Mouse (Mus musculus): ENCODE measurements at regions not wholly inside any gene's neighbourhood (a gene's known extent, or its start where the extent isn't known, plus 50 kb on each side); places are given as distances from the start of the nearest gene placed in this dataset.

DNA sequence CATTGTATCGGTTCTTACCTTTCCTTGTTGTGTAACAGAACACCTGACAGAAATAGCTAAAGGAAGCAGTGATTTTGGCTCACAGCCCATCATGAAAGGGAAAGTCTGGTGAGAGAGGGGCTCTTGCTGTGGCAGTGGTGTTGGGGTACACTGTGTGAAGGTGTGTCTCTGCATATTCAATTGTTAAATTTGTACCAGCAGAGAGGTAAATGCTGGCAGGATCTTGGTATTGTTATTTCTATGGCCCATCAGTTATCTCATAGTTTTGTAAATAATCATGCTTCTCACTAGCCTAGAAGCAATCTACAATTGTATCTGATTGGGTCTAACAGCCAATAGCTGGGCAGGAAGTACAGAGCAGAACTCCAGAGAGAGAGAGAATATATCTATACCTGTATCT is 95.7 kb downstream of the Mfap3l start:
- Histone ChIP-seq H3K36me3 (ENCODE audit: control insufficient read depth, insufficient read depth, low read length) (no peaks in the 10 kb centered on the region), H3K4me3 (ENCODE audit: low read depth, low read length) (no peak overlapping the region), H3K9me3 (ENCODE audit: control insufficient read depth, low read length) (no peaks in the 10 kb centered on the region), H3K27me3 (replicated peaks; ENCODE audit: control insufficient read depth, insufficient read depth, low read length) (no peaks in the 10 kb centered on the region), H3K4me2 (ENCODE audit: low read depth, low read length) (no peak overlapping the region), H3K4me1 (ENCODE audit: control insufficient read depth, insufficient read depth, low read length) (no peaks in the 10 kb centered on the region), H3K27ac (replicated peaks; ENCODE audit: low read depth, low read length) (no peak overlapping the region), H3K9ac (ENCODE audit: low read depth, low read length) (no peak overlapping the region)
- ATAC-seq (ENCODE audit: low read depth) (no peak), DNase-seq (ENCODE audit: low spot score) (no peak)
- WGBS: 90% methylated on average over 1 of the region's 1 CpGs

DNA sequence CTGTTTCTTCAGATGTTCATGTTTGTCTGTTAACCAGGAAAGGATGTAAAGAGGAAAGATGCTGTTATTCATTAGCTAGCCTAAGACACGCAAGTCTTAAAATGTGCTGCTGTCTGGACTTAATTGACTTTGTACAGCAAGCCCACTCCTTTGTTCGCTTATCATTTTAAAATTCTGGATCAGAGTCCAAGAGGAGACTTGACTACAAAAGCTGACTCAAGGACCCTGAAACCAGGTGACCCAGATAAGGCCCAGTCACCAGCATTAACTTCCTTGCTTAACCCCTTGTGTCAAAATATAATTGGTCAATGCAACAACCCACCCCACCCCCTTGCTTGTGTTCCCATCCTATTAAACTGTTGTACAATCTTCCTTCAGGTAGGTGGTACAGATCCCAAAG is 99.9 kb downstream of the Mfap3l start:
- Histone ChIP-seq H3K9ac (ENCODE audit: low read depth, low read length) (no peak overlapping the region), H3K4me2 (ENCODE audit: low read depth, low read length) (no peak overlapping the region), H3K4me1 (ENCODE audit: control insufficient read depth, insufficient read depth, low read length) (no peaks in the 10 kb centered on the region), H3K9me3 (ENCODE audit: control insufficient read depth, low read length) (no peaks in the 10 kb centered on the region), H3K27ac (replicated peaks; ENCODE audit: low read depth, low read length) (no peak overlapping the region), H3K27me3 (replicated peaks; ENCODE audit: control insufficient read depth, insufficient read depth, low read length) (no peaks in the 10 kb centered on the region), H3K36me3 (ENCODE audit: control insufficient read depth, insufficient read depth, low read length) (no peaks in the 10 kb centered on the region), H3K4me3 (ENCODE audit: low read depth, low read length) (no peak overlapping the region)
- 73% methylated on average over 2 of the region's 2 CpGs for WGBS
- no peak for DNase-seq (ENCODE audit: low spot score)
- ATAC-seq (ENCODE audit: low read depth): no peak

DNA sequence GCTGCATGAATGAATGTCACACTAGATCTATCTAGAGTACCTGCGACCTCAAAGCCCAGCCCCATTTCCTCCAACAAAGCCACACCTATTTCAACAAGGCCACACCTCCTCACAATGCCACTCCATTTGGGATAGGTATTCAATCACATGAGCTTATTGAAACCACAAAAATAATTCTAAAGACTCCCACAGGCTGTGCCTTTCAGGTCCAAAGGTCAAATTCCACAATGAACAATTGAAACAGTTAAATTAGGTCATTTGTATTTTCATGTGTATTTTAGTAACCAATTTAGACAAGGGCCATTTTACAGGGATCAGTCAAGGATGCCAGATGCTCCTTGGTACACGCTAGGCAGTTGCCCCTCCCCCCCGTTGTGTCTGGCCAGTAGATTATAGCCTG is 103.3 kb downstream of the Mfap3l start:
- DNase-seq (ENCODE audit: low spot score): no peak
- WGBS: 72% methylated on average over 3 of the region's 3 CpGs
- H3K36me3 ChIP-seq (ENCODE audit: control insufficient read depth, insufficient read depth, low read length): no peaks in the 10 kb centered on the region

DNA sequence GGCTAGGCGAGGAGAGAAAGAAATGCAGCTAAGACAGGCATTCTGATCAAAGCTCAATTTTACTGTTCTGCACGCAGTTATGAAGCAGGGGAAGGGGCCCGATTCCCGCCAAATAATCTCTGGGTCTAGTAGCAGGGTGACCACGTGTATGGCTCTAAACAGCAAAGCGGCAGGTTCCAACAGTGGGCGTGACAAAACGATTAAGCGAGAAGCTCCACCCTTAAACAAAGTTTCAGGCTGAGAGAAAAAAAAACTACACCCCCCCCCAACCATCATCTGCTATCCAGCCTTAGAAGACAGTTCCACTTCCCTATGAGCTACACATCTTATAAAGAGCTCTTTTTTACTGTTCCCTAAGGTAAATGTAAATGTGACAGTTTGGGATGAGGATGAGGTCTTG is 103.8 kb downstream of the Mfap3l start:
- Histone ChIP-seq H3K36me3 (ENCODE audit: control insufficient read depth, insufficient read depth, low read length) (no peaks in the 10 kb centered on the region), H3K27me3 (replicated peaks; ENCODE audit: control insufficient read depth, insufficient read depth, low read length) (no peaks in the 10 kb centered on the region), H3K9me3 (ENCODE audit: control insufficient read depth, low read length) (no peaks in the 10 kb centered on the region), H3K27ac (replicated peaks; ENCODE audit: low read depth, low read length) (no peak overlapping the region), H3K9ac (ENCODE audit: low read depth, low read length) (no peak overlapping the region), H3K4me3 (ENCODE audit: low read depth, low read length) (no peak overlapping the region), H3K4me1 (ENCODE audit: control insufficient read depth, insufficient read depth, low read length) (no peaks in the 10 kb centered on the region), H3K4me2 (ENCODE audit: low read depth, low read length) (no peak overlapping the region)
- 82% methylated on average over 9 of the region's 9 CpGs for WGBS
- no peak for ATAC-seq (ENCODE audit: low read depth)
- no peak for DNase-seq (ENCODE audit: low spot score)

More for the DNA sequence above, 103.3 kb downstream of the Mfap3l start:
- Histone ChIP-seq H3K9ac (ENCODE audit: low read depth, low read length) (no peak overlapping the region), H3K4me3 (ENCODE audit: low read depth, low read length) (no peak overlapping the region), H3K4me2 (ENCODE audit: low read depth, low read length) (no peak overlapping the region), H3K27ac (replicated peaks; ENCODE audit: low read depth, low read length) (no peak overlapping the region), H3K27me3 (replicated peaks; ENCODE audit: control insufficient read depth, insufficient read depth, low read length) (no peaks in the 10 kb centered on the region), H3K4me1 (ENCODE audit: control insufficient read depth, insufficient read depth, low read length) (no peaks in the 10 kb centered on the region), H3K9me3 (ENCODE audit: control insufficient read depth, low read length) (no peaks in the 10 kb centered on the region)
- no peak for ATAC-seq (ENCODE audit: low read depth)

DNA sequence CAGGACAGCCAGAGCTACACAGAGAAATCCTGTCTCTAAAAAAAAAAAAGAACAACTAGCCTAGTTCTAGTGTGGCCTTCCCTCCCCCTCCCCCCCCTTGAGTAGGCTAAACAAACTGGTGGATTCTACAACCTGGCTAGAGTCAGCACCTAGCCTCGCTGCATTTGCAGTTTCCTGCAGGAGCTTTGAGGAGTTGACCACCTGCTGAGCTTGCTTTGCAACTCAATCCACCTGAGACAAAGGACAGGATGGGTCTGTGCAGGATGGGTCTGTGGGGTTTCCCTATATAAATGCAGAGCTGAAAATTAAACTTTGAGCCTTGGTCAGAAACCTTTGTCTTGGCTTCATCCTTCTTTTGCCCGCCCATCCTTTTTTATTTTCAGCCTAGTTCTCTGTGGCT is 104.3 kb downstream of the Mfap3l start:
- 63% methylated on average over 2 of the region's 2 CpGs for WGBS
- Histone ChIP-seq H3K4me3 (ENCODE audit: low read depth, low read length) (no peak overlapping the region), H3K9ac (ENCODE audit: low read depth, low read length) (no peak overlapping the region), H3K9me3 (ENCODE audit: control insufficient read depth, low read length) (no peaks in the 10 kb centered on the region), H3K4me2 (ENCODE audit: low read depth, low read length) (no peak overlapping the region), H3K27ac (replicated peaks; ENCODE audit: low read depth, low read length) (no peak overlapping the region), H3K4me1 (ENCODE audit: control insufficient read depth, insufficient read depth, low read length) (no peaks in the 10 kb centered on the region), H3K27me3 (replicated peaks; ENCODE audit: control insufficient read depth, insufficient read depth, low read length) (no peaks in the 10 kb centered on the region), H3K36me3 (ENCODE audit: control insufficient read depth, insufficient read depth, low read length) (no peaks in the 10 kb centered on the region)
- DNase-seq (ENCODE audit: low spot score) (no peak), ATAC-seq (ENCODE audit: low read depth) (no peak)

DNA sequence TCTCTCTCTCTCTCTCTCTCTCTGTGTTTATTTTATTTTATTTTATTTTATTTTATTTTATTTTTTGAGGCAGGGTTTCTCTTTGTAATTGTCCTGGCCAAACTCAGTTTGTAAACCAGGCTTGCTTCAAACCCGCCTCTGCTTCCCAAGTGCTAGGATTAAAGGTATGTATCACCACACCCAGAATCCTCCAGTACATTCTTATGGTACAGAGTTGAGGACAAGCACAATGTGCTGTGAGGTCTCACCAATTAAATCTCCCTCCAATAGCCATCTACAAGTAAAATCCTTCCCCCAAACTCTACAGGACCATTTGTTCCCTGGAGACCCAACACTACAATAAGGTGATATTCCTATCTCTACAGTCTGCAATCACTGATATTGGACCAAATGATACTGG is 105.0 kb downstream of the Mfap3l start:
- Histone ChIP-seq H3K4me1 (ENCODE audit: control insufficient read depth, insufficient read depth, low read length) (no peaks in the 10 kb centered on the region), H3K9ac (ENCODE audit: low read depth, low read length) (no peak overlapping the region), H3K9me3 (ENCODE audit: control insufficient read depth, low read length) (no peaks in the 10 kb centered on the region), H3K27me3 (replicated peaks; ENCODE audit: control insufficient read depth, insufficient read depth, low read length) (no peaks in the 10 kb centered on the region), H3K36me3 (ENCODE audit: control insufficient read depth, insufficient read depth, low read length) (no peaks in the 10 kb centered on the region), H3K4me3 (ENCODE audit: low read depth, low read length) (no peak overlapping the region), H3K27ac (replicated peaks; ENCODE audit: low read depth, low read length) (no peak overlapping the region), H3K4me2 (ENCODE audit: low read depth, low read length) (no peak overlapping the region)
- WGBS: 100% methylated on average over 1 of the region's 1 CpGs
- DNase-seq (ENCODE audit: low spot score) (no peak), ATAC-seq (ENCODE audit: low read depth) (no peak)

DNA sequence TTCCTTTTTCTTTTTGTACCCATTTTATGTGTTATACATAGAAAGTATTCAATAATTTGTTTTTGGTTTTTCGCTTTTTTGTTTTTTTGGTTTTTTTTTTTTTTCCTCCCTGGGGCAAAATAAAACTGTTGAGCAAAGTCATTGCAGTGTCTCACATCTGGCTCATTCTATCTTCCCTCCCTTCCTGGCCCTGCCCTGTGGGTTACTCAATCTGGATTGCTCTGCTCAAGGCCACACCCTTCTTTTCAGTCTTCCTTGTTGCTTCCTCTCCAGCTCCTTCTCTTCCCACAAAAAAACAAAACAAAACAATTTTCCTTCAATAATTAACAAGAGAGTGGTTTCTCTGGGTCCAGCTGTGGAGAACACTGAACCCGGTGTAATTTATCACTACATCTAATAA is 113.2 kb downstream of the Mfap3l start:
- H3K4me1 ChIP-seq (ENCODE audit: control insufficient read depth, insufficient read depth, low read length): no peaks in the 10 kb centered on the region
- no peak overlapping the region for H3K27ac ChIP-seq (replicated peaks; ENCODE audit: low read depth, low read length)
- no peak overlapping the region for H3K9ac ChIP-seq (ENCODE audit: low read depth, low read length)
- no peak for DNase-seq (ENCODE audit: low spot score)
- H3K9me3 ChIP-seq (ENCODE audit: control insufficient read depth, low read length): no peaks in the 10 kb centered on the region
- no peak overlapping the region for H3K4me3 ChIP-seq (ENCODE audit: low read depth, low read length)
- H3K27me3 ChIP-seq (replicated peaks; ENCODE audit: control insufficient read depth, insufficient read depth, low read length): no peaks in the 10 kb centered on the region
- ATAC-seq (ENCODE audit: low read depth): no peak
- H3K4me2 ChIP-seq (ENCODE audit: low read depth, low read length): no peak overlapping the region
- H3K36me3 ChIP-seq (ENCODE audit: control insufficient read depth, insufficient read depth, low read length): no peaks in the 10 kb centered on the region
- WGBS: 88% methylated on average over 2 of the region's 2 CpGs

DNA sequence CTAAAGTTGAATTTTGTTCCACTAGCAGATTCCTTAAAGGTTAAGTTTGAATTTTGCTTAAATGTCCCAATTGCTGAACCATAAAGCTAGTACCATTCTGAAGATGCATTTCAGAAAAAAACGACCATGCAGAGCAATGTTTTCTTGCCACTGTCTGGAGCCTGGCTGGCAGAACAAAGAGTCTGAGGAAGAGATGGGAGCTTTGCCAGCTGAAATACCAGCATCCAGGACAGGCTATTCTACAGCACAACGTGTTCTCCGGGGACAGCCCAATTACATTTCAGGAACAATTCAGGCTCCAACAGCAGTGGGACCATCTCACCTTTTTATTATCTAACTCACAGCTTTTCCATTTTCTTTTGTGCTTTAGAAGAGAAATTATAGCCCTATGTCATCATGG is 113.9 kb downstream of the Mfap3l start:
- H3K9me3 ChIP-seq (ENCODE audit: control insufficient read depth, low read length): no peaks in the 10 kb centered on the region
- H3K27ac ChIP-seq (replicated peaks; ENCODE audit: low read depth, low read length): no peak overlapping the region
- WGBS: 77% methylated on average over 3 of the region's 3 CpGs
- no peak for DNase-seq (ENCODE audit: low spot score)
- ATAC-seq (ENCODE audit: low read depth): no peak
- H3K27me3 ChIP-seq (replicated peaks; ENCODE audit: control insufficient read depth, insufficient read depth, low read length): no peaks in the 10 kb centered on the region
- H3K4me2 ChIP-seq (ENCODE audit: low read depth, low read length): no peak overlapping the region
- H3K4me1 ChIP-seq (ENCODE audit: control insufficient read depth, insufficient read depth, low read length): no peaks in the 10 kb centered on the region
- H3K4me3 ChIP-seq (ENCODE audit: low read depth, low read length): no peak overlapping the region
- H3K36me3 ChIP-seq (ENCODE audit: control insufficient read depth, insufficient read depth, low read length): no peaks in the 10 kb centered on the region
- H3K9ac ChIP-seq (ENCODE audit: low read depth, low read length): no peak overlapping the region

DNA sequence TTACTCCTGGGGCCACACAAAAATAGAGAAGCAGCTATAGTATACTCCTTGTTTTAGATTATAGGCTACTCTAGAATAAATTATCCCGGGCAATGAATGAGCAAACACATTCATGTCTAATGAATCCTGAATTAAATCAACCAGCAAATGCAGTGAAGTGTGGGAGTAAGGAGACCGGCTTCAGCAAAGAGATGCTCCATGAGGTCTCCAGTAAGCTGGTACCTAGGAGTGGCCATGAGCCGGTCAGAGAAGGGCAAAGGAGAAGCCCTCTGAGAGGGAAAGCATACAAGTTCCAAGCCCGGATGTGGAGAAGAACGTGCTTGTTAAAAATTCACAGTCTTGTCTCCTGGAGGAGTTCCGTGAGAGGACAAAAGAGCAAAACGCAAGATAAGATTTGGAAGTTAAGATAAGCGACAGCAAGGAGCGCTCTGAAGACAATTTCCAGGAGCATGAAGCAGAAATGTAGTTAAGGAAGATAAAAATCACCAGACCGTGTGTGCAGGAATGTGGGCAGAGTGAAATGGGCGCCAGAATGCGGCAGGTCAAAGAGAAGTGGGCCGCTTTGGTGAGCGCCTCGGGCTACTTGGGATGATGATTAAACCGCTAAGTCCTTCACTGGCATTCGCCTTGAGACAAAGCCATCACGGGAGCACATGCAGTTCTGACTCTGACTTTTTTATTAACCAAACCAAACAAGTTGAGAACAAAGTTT is 123.2 kb downstream of the Mfap3l start:
- Histone ChIP-seq H3K36me3 (ENCODE audit: control insufficient read depth, insufficient read depth, low read length) (no peaks in the 10 kb centered on the region), H3K4me2 (ENCODE audit: low read depth, low read length) (no peak overlapping the region), H3K4me3 (ENCODE audit: low read depth, low read length) (no peak overlapping the region), H3K27me3 (replicated peaks; ENCODE audit: control insufficient read depth, insufficient read depth, low read length) (no peaks in the 10 kb centered on the region), H3K9ac (ENCODE audit: low read depth, low read length) (no peak overlapping the region), H3K27ac (replicated peaks; ENCODE audit: low read depth, low read length) (no peak overlapping the region), H3K4me1 (ENCODE audit: control insufficient read depth, insufficient read depth, low read length) (no peaks in the 10 kb centered on the region), H3K9me3 (ENCODE audit: control insufficient read depth, low read length) (no peaks in the 10 kb centered on the region)
- WGBS: 80% methylated on average over 18 of the region's 18 CpGs
- ATAC-seq (ENCODE audit: low read depth) (no peak), DNase-seq (ENCODE audit: low spot score) (no peak)
